Mouse (Mus musculus) limb, embryonic 11.5 days (tissue): ENCODE measurements around the gene Setd1a. TPM values are rescaled to one million over a fixed set of nuclear protein-coding genes. Genes with fewer than 3 reads are reported as not detected.
A peak's percentile ranks its signal among the peaks of the same experiment; 100 is the strongest.

Source experiments
- ATAC-seq: fragments of 200-750 bp; cut with Nextera tagmentation; 2 replicates; pipeline ENCODE4 v1.8.0; 2017; ENCODE audit warnings: low read depth; ENCODE audit not compliant: insufficient number of reproducible peaks, low FRiP score, low TSS enrichment
- DNase-seq: peaks from one replicate; pipeline ENCODE4 v3.0.0-alpha.2; 2015; ENCODE audit warnings: low spot score
- H3K27ac ChIP-seq: fragments of 300-500 bp; sonication (generic); replicated peaks from 2 replicates; pipeline ENCODE4 v1.5.1; 2014; ENCODE audit warnings: low read depth, mild to moderate bottlenecking, low read length
- H3K27me3 ChIP-seq: fragments of 300-500 bp; sonication (generic); 2 replicates; pipeline ENCODE4 v1.6.1; 2014; ENCODE audit warnings: mild to moderate bottlenecking, low read length, mixed read lengths; ENCODE audit not compliant: control insufficient read depth, insufficient read depth
- H3K36me3 ChIP-seq: fragments of 300-500 bp; sonication (generic); 2 replicates; pipeline ENCODE4 v1.6.1; 2014; ENCODE audit warnings: mild to moderate bottlenecking, low read length, moderate library complexity, mixed read lengths; ENCODE audit not compliant: control insufficient read depth, insufficient read depth
- H3K4me1 ChIP-seq: fragments of 300-500 bp; sonication (generic); 2 replicates; pipeline ENCODE4 v1.6.1; 2014; ENCODE audit warnings: low read length, mixed read lengths; ENCODE audit not compliant: control insufficient read depth, insufficient read depth
- H3K4me2 ChIP-seq: fragments of 300-500 bp; sonication (generic); 2 replicates; pipeline ENCODE4 v1.6.1; 2014; ENCODE audit warnings: low read depth, mild to moderate bottlenecking, moderate library complexity; ENCODE audit not compliant: severe bottlenecking
- H3K4me3 ChIP-seq: fragments of 300-500 bp; sonication (generic); 2 replicates; pipeline ENCODE4 v1.5.1; 2014; ENCODE audit warnings: low read depth, low read length
- H3K9ac ChIP-seq: fragments of 300-500 bp; sonication (generic); 2 replicates; pipeline ENCODE4 v1.6.1; 2014; ENCODE audit warnings: mild to moderate bottlenecking, low read length
- H3K9me3 ChIP-seq: fragments of 300-500 bp; sonication (generic); 2 replicates; pipeline ENCODE4 v1.6.1; 2016; ENCODE audit warnings: low read length; ENCODE audit not compliant: control insufficient read depth
- WGBS: fragments of 180-500 bp; shearing (Covaris S2); extraction: QIAGEN DNeasy Blood & Tissue Kit; methylation state at CpG from one replicate; pipeline ENCODE4 v1.1.7; 2014; 5-methylcytosine and 5-hydroxymethylcytosine counted together
- polyA plus RNA-seq: library from polyadenylated mRNA; unstranded; fragments of >200 nt; fragmentation: Nextera tagmentation; extraction: Ambion mirVana; gene quantifications from 2 replicates; pipeline ENCODE4 v1.2.1, GENCODE M21; 2014

Gene Setd1a
- polyA plus RNA-seq, 1 experiment from 2014 or later, result 31.5 TPM

GRCm38 (mm10) chr7:127840886-127841285 is 64.4 kb downstream of the Setd1a start:
- peak overlapping the region; percentile 92 for H3K4me2 ChIP-seq
- no peaks in the 10 kb centered on the region for H3K27me3 ChIP-seq
- H3K27ac ChIP-seq, result peak overlapping the region; percentile 62
- ATAC-seq (no peak), DNase-seq (no peak)
- H3K9ac ChIP-seq, result peak overlapping the region; percentile 60
- 4% methylated on average over 15 of the region's 15 CpGs for WGBS
- peak overlapping the region; percentile 74 for H3K4me3 ChIP-seq
- peaks cover 8% of the 10 kb centered on the region; the same call in 1 of the 2 replicates for H3K4me1 ChIP-seq
- peaks cover 7% of the 10 kb centered on the region; the same call in 1 of the 2 replicates for H3K36me3 ChIP-seq
- H3K9me3 ChIP-seq, result no peaks in the 10 kb centered on the region

GRCm38 (mm10) chr7:127841340-127842000 is 65.0 kb downstream of the Setd1a start:
- Histone ChIP-seq H3K4me3 (peak overlapping the region; percentile 74), H3K27me3 (no peaks in the 10 kb centered on the region), H3K4me2 (peak overlapping the region; percentile 92), H3K36me3 (peaks cover 7% of the 10 kb centered on the region; the same call in 1 of the 2 replicates), H3K27ac (peak overlapping the region; percentile 62), H3K4me1 (peaks cover 8% of the 10 kb centered on the region; the same call in 1 of the 2 replicates), H3K9ac (peak overlapping the region; percentile 60), H3K9me3 (no peaks in the 10 kb centered on the region)
- peak; percentile 87 for ATAC-seq
- peak; percentile 91 for DNase-seq
- WGBS, result under 1% methylated on average over 43 of the region's 46 CpGs

- peaks cover 8% of the 10 kb centered on the region; the same call in 1 of the 2 replicates for H3K4me1 ChIP-seq
- no peaks in the 10 kb centered on the region for H3K27me3 ChIP-seq
- ATAC-seq (peak; percentile 37), DNase-seq (peak; percentile 77)
- WGBS, result under 1% methylated on average over 40 of the region's 40 CpGs
- H3K9ac ChIP-seq, result peak overlapping the region; percentile 60
- H3K27ac ChIP-seq, result 0 out of 2 replicates have a peak overlapping the region, but pooled peaks have one; percentile 3
- peak overlapping the region; percentile 92 for H3K4me2 ChIP-seq
- no peaks in the 10 kb centered on the region for H3K9me3 ChIP-seq
- H3K4me3 ChIP-seq, result peak overlapping the region; percentile 74
- peaks cover 11% of the 10 kb centered on the region for H3K36me3 ChIP-seq
Observed at GRCm38 (mm10) chr7:127842001-127842718, 65.7 kb downstream of the Setd1a start.

Other genes starting within 250 kb of the Setd1a start
- 4.7 and 9.9 TPM in 2 replicates for gene Tmem265, start 215.3 kb upstream of the Setd1a start, polyA plus RNA-seq
- gene Phkg2, start 203.3 kb upstream of the Setd1a start, polyA plus RNA-seq, result 45.7 and 48.8 TPM in 2 replicates
- gene Ccdc189, start 188.1 kb upstream of the Setd1a start, polyA plus RNA-seq, result 11.5 and 12.3 TPM in 2 replicates
- gene Rnf40, start 187.9 kb upstream of the Setd1a start, polyA plus RNA-seq, result 44.3 and 49.1 TPM in 2 replicates
- 28.0 and 31.8 TPM in 2 replicates for gene Zfp629, start 160.9 kb upstream of the Setd1a start, polyA plus RNA-seq
- 83.9 and 85.5 TPM in 2 replicates for gene Bcl7c, start 67.7 kb upstream of the Setd1a start, polyA plus RNA-seq
- 19.6 and 21.4 TPM in 2 replicates for gene Ctf1, start 63.9 kb upstream of the Setd1a start, polyA plus RNA-seq
- gene Ctf2, start 44.5 kb upstream of the Setd1a start, polyA plus RNA-seq, result 0.32 and 0.70 TPM in 2 replicates
- 9.8 and 10.9 TPM in 2 replicates for gene Fbxl19, start 32.1 kb upstream of the Setd1a start, polyA plus RNA-seq
- gene Orai3, start 6.9 kb upstream of the Setd1a start, polyA plus RNA-seq, result 11.7 and 12.3 TPM in 2 replicates
- not detected in 2 replicates for gene Gm49388, start 8.9 kb downstream of the Setd1a start, polyA plus RNA-seq
- gene Hsd3b7, start 23.9 kb downstream of the Setd1a start, polyA plus RNA-seq, result 7.0 and 8.0 TPM in 2 replicates
- gene Stx4a, start 47.6 kb downstream of the Setd1a start, polyA plus RNA-seq, result 16.0 and 17.3 TPM in 2 replicates
- 6.7 and 8.0 TPM in 2 replicates for gene Stx1b, start 47.9 kb downstream of the Setd1a start, polyA plus RNA-seq
- 15.8 and 21.2 TPM in 2 replicates for gene Zfp646, start 99.6 kb downstream of the Setd1a start, polyA plus RNA-seq
- gene Zfp668, start 100.2 kb downstream of the Setd1a start, polyA plus RNA-seq, result 27.7 and 28.9 TPM in 2 replicates
- gene Prss53, start 114.3 kb downstream of the Setd1a start, polyA plus RNA-seq, result 0.85 and 0.92 TPM in 2 replicates
- gene Gm21974, start 118.8 kb downstream of the Setd1a start, polyA plus RNA-seq, result not detected in 2 replicates
- 63.1 and 66.6 TPM in 2 replicates for gene Vkorc1, start 118.9 kb downstream of the Setd1a start, polyA plus RNA-seq
- 124 TPM in 2 replicates for gene Bckdk, start 127.4 kb downstream of the Setd1a start, polyA plus RNA-seq
- gene Kat8, start 135.8 kb downstream of the Setd1a start, polyA plus RNA-seq, result 48.2 and 53.7 TPM in 2 replicates
- 4.0 and 5.0 TPM in 2 replicates for gene Prss8, start 153.4 kb downstream of the Setd1a start, polyA plus RNA-seq
- 11.5 and 13.3 TPM in 2 replicates for gene Prss36, start 170.1 kb downstream of the Setd1a start, polyA plus RNA-seq
- 62.7 and 63.1 TPM in 2 replicates for gene Fus, start 190.8 kb downstream of the Setd1a start, polyA plus RNA-seq
- gene Pycard, start 217.2 kb downstream of the Setd1a start, polyA plus RNA-seq, result 6.7 and 6.9 TPM in 2 replicates
- gene Trim72, start 227.3 kb downstream of the Setd1a start, polyA plus RNA-seq, result 0.10 and 0.20 TPM in 2 replicates